Mouse (Mus musculus): ENCODE measurements around the gene Usp32.

DNA sequence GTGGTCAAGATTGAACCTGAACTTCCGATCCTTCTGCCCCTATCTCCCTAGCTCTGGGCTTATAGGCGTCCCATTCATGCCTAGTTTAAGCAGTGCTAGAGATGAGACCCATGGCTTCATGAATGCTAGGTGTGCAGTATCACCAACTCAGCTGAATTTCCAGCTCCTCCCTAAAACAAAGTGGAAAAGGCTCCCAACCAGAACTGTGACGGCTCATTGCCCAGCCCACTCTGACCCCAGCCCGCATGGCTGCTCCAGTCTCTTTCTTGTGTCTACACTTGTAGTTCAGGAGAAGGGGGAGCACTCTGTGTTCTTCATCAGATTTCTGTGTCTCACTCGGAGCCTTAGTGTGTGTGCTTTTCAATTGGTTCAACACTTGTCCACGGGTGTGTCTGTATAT, 44.9 kb upstream of the Usp32 start:
- TF ChIP-seq CTCF (IDR thresholded peaks at IDR 0.05; ENCODE audit: insufficient read depth, low read depth, low read length) (no peak), POLR2A (IDR thresholded peaks at IDR 0.05; ENCODE audit: insufficient read depth, low read depth, low read length) (no peak)
